Mouse (Mus musculus) cortical plate, adult 2 months (tissue): Measurements from ENCODE around the gene Grb2.

Source experiments
- CTCF ChIP-seq: fragments of 200-500 bp; IDR thresholded peaks from 2 replicates; pipeline ENCODE4 v1.5.1; 2011; ENCODE audit warnings: mild to moderate bottlenecking, control low read depth, low read length; ENCODE audit not compliant: insufficient read depth; ENCODE audit errors: extremely low read depth
- POLR2A ChIP-seq: fragments of 200-500 bp; IDR thresholded peaks from 2 replicates; pipeline ENCODE4 v1.6.1; 2011; ENCODE audit warnings: mild to moderate bottlenecking, low read length, control low read depth; ENCODE audit not compliant: insufficient read depth; ENCODE audit errors: extremely low read depth

DNA sequence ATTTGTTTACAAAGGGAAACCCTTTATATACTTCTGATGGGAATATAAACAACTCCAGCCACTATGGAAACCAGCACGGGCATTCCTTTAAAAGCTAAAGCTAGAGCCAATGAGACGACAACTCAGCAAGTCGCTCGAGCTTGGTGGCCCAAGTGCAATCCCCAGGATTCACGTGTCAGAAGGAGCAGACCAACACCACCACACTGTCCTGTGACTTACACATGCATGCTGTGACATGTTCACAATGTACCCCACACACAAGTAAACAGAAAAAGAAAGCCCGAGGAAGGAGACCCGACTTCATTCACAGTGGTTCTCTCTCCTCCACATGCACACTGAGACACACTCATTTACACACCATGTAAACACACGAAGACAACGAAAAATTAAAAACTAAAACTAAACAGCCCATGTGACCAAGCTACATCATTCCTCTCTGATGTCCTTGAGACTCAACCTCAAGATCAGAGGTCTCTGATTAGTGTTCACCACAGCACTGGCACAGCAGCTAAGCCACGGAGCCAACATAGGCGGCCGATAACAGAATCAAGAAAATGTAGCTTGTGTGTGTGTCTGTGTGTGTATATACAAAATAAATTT, 14.3 kb downstream of the Grb2 start:
- TF ChIP-seq POLR2A (no peak), CTCF (no peak)
